Mouse (Mus musculus) E14TG2a.4 (cell line): ENCODE data around the gene Ncf4.

ENCODE experiments used
- CTCF ChIP-seq: conservative IDR thresholded peaks from 2 replicates; pipeline ENCODE4 v1.5.1; 2014; ENCODE audit warnings: low read length
- POU5F1 ChIP-seq: IDR thresholded peaks from 2 replicates; pipeline ENCODE4 v1.6.1; 2014; ENCODE audit warnings: low read length, borderline replicate concordance

DNA sequence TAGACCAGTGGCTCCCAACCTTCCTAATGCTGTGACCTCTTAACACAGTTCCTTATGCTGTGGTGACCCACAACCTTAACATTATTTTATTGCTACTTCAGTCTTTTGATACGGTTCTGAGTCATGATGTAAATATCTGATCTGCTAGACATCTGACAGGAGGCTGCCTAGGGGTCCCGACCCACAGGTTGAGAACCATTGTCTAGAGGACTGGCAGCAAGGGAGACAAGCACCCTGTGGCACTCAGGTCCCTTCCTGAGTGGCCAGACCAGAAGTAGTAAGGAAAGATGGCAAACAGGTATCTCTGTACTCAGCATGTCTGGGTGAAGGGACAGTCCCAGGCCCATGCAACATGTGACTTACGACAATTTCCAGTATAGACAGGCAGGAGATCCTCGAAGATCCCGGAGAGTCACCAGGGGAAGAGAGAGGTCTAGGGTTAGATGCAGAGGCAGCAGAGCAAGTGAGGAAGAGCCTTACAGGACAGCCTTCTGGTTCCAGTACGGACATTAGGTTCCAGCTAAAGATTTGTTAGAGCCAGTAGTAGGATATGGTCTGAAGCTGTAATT, 59.1 kb downstream of the Ncf4 start:
- TF ChIP-seq CTCF: no peak
- no peak for TF ChIP-seq POU5F1
